Mouse (Mus musculus) Patski (cell line): Measurements from ENCODE around the gene Rfpl4. TPM values are rescaled to one million over a fixed set of nuclear protein-coding genes. Genes with fewer than 3 reads are reported as not detected.
"Not testable (repeated sequence)": the region's sequence is repeated elsewhere in the genome, so short reads cannot be mapped to it uniquely, and the experiment has no call there.

Experiments used
- ATAC-seq: fragments of 100-300 bp; one replicate; pipeline ENCODE4 v1.8.0; 2021
- CTCF ChIA-PET: fragments of 350-600 bp; sonication (Branson Sonifier 250); formaldehyde crosslinking; loops from one replicate; lab custom pipeline; 2022; ENCODE audit warnings: inconsistent platforms; lab: Charles Lee
- POLR2A ChIA-PET: fragments of 350-600 bp; sonication (Branson Sonifier 250); formaldehyde crosslinking; loops from one replicate; lab custom pipeline; 2022; ENCODE audit warnings: antibody characterized with exemption, inconsistent platforms; lab: Charles Lee
- DNase-seq: peaks from one replicate; pipeline ENCODE4 v3.0.0-alpha.2; 2011; ENCODE audit warnings: low read depth, low spot score
- H3K27me3 ChIP-seq: fragments of 371-371 bp; one replicate; pipeline ENCODE4 v1.5.1; 2021
- CTCF ChIP-seq: fragments of 100-300 bp; IDR thresholded peaks from one replicate; pipeline ENCODE4 v1.5.1; 2021
- in situ Hi-C: fragments of 300-500 bp; cut with MboI; formaldehyde crosslinking; loops from 3 replicates; pipeline ENCODE4 v1.11.1; 2018; ENCODE audit warnings: low pct_unique_long_range_greater_than_20kb, mixed read lengths
- polyA plus RNA-seq: library from polyadenylated mRNA; unstranded; gene quantifications from one replicate; pipeline ENCODE4 v1.2.3, GENCODE M21; 2021

The Rfpl4 gene
- polyA plus RNA-seq, 1 experiment from 2014 or later = not detected

DNA sequence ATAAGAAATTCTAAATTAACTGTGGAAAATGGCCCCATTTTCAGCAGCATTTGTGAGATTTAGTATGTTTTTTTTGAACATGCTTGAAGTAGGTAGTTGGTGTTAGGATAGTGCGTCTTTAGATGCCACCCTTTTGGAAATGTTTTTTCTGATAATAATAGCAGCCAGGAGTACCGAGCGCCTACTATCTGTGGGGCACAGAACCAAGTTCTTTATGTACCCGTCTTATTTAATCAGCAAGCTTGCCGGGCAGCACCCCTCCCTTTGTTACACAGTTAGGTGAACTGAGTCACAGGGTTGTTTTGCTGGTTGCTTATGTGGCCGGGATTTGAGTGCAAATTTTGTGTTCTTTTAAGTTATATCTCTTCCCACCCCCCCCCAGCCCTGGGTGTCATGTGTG is 35.5 kb downstream of the Rfpl4 start:
- CTCF ChIA-PET = no interaction called here
- in situ Hi-C loops = loop anchor here (25.0 kb wide), 1 partner anchor 919 kb away; the partner anchor contains the start of genes Cdc42ep5 and Leng9
- TF ChIP-seq CTCF = no peak
- no peaks in the 10 kb centered on the region for H3K27me3 ChIP-seq
- no peak for ATAC-seq
- POLR2A ChIA-PET = interaction anchor here (0.7 kb wide), 1 partner anchor 10 kb away, joined by 3 read pairs; no protein-coding TSS in a partner anchor
- no peak for DNase-seq

DNA sequence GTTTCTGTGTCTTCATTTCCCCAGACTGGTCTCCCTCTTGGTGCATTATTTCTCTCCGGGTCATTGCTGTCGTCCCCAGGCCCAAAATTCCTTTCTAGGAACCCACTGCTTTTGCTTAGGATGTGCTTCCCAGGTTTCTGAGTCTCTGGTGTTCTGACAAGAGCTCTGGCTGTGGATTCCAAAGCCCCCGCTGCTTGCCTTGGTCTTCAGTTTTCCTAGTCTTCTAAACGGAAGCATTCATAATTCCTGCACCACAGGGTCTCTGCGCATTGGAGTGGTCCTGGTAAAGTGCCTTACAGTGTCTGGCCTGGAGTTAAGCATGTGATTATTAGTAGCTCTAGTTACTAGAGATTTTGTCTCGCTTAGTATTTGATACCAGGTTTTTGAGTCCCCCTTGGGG is 35.9 kb downstream of the Rfpl4 start:
- TF ChIP-seq CTCF = no peak
- ChIA-PET CTCF (no interaction called here), POLR2A (interaction anchor here (0.7 kb wide), 1 partner anchor 10 kb away, joined by 3 read pairs; no protein-coding TSS in a partner anchor)
- DNase-seq = no peak
- ATAC-seq = no peak
- in situ Hi-C loops = loop anchor here (25.0 kb wide), 1 partner anchor 919 kb away; the partner anchor contains the start of genes Cdc42ep5 and Leng9
- no peaks in the 10 kb centered on the region for H3K27me3 ChIP-seq

DNA sequence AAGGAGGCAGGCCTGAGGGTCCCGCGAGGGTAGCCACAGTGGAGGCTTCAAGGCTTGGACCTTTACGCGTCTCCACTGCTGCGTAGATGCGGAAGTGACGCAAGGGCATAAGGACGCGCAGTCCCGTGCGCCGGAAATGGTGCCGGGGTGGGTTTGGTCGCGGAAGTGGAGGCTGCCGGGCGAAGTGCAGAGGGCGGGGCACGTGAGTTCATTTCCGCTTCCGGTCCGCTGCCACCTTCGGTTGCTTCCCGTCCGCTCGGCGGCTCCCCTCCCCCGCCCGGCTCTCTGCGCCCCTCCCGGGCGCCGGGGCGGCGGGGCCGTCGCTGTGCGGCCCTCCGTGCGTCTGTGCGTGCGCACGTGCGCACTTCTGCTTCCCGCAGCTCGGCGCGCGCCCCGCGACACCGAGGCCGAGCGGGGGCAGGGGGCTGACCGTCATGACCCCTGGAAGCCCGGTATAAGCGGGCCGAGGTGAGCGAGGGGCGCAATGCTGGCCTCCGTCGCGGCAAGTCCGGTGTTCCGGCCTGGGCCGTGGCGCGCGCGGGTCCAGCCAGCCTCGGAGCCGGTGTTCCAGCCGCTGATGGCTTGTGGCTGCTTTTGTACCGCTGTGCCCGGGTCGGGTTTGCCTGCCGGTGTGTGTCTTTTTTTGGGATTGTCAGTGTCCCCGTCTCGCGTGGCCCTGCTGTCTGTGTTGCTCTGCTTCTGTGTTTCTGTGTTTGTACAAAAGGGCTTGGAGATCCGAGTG is 36.6 kb downstream of the Rfpl4 start, which contains the start of gene Epn1:
Gene Epn1, plus strand, starts transcription at position 226 of the 742 bp plus-strand sequence.
- POLR2A ChIA-PET = no interaction called here

GRCm38 (mm10) chr7:5079365-5080009 is 37.3 kb downstream of the Rfpl4 start:
- in situ Hi-C loops = loop anchor here (25.0 kb wide), 1 partner anchor 917 kb away; the partner anchor contains the start of genes Cdc42ep5 and Leng9
- DNase-seq, POLR2A ChIA-PET, H3K27me3 ChIP-seq: not testable (repeated sequence)
- peak; percentile 0 for ATAC-seq
- CTCF ChIA-PET = interaction anchor here (1.3 kb wide), 1 partner anchor 10 kb away, joined by 3 read pairs; no protein-coding TSS in a partner anchor

More for the DNA sequence above, 36.6 kb downstream of the Rfpl4 start, which contains the start of gene Epn1:
- TF ChIP-seq CTCF = no peak
- DNase-seq (no peak), ATAC-seq (peak; percentile 97)
- CTCF ChIA-PET = no interaction called here
- in situ Hi-C loops = loop anchor here (25.0 kb wide), 1 partner anchor 918 kb away; the partner anchor contains the start of genes Cdc42ep5 and Leng9
- no peaks in the 10 kb centered on the region for H3K27me3 ChIP-seq

DNA sequence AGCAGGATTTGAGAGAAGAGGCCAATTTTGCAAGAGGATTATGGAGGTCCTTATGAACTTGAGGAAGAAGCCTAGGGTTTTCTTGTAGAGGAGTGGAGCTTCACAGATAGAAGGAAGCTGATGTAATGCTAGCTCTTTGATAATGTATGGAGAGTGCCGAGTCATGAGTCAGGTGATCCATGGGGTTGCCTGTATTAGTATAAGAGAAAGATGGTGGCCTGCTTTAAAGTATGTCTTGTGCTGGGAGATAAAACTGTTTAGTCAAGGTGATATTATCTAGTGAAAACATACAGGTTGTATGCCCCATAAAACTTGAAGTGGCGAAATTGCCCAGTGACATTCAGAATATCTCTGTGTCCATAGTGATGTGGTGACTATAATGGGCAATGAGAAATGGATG is 39.8 kb downstream of the Rfpl4 start:
- no peak for TF ChIP-seq CTCF
- ChIA-PET CTCF (interaction anchor here (0.6 kb wide), 1 partner anchor 10 kb away, joined by 3 read pairs; no protein-coding TSS in a partner anchor), POLR2A (interaction anchor here (0.7 to 1.6 kb wide), 2 partner anchors 15 to 210 kb away, joined by 3 to 7 read pairs; partner anchors contain the start of gene U2af2)
- DNase-seq (no peak), ATAC-seq (no peak)
- no peaks in the 10 kb centered on the region for H3K27me3 ChIP-seq
- in situ Hi-C loops = loop anchor here (25.0 kb wide), 1 partner anchor 915 kb away; the partner anchor contains the start of genes Cdc42ep5 and Leng9

GRCm38 (mm10) chr7:5074984-5075383 is 41.8 kb downstream of the Rfpl4 start:
- in situ Hi-C loops = loop anchor here (25.0 kb wide), 2 partner anchors 913 to 1087 kb away; partner anchors contain the start of genes Cdc42ep5, Leng9, Zfp444 and Zfp787
- POLR2A ChIA-PET = no interaction called here
- CTCF ChIA-PET = no interaction called here

DNA sequence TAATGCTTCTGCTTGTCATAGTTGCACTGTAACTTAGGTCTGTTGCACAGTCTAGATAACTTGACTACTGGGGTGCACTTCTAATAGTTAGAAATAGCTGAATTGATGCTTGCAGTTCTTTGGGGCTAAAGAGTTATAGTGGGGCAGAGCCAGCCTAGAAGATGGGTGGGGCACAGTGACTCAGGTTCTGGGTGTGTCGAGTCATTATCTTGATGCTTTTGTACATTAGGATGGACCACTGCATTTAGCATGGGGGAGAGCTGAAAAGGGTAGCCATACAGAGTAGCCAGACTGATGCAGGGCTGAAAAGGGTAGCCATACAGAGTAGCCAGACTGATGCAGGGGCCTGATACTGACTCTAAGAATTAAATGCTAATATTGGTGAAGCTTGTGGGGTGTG is 43.2 kb downstream of the Rfpl4 start:
- TF ChIP-seq CTCF = no peak
- DNase-seq (no peak), ATAC-seq (no peak)
- in situ Hi-C loops = loop anchor here (25.0 kb wide), 1 partner anchor 1089 kb away; the partner anchor contains the start of genes Zfp444 and Zfp787
- ChIA-PET POLR2A (no interaction called here), CTCF (no interaction called here)
- H3K27me3 ChIP-seq = no peaks in the 10 kb centered on the region

More at GRCm38 (mm10) chr7:5074984-5075383, 41.8 kb downstream of the Rfpl4 start:
- ATAC-seq = no peak
- TF ChIP-seq CTCF = no peak
- no peak for DNase-seq
- no peaks in the 10 kb centered on the region for H3K27me3 ChIP-seq

GRCm38 (mm10) chr7:5064886-5065285 is 51.9 kb downstream of the Rfpl4 start:
- in situ Hi-C loops = loop anchor here (5.0 to 25.0 kb wide), 3 partner anchors 48 to 1097 kb away; partner anchors contain the start of genes Gm44973, Ube2s, Zfp444 and Zfp787
- CTCF ChIA-PET = interaction anchor here (0.5 kb wide), 1 partner anchor 22 kb away, joined by 4 read pairs; no protein-coding TSS in a partner anchor
- DNase-seq (no peak), ATAC-seq (no peak)
- POLR2A ChIA-PET = interaction anchor here (0.7 kb wide), 1 partner anchor 8 kb away, joined by 3 read pairs; no protein-coding TSS in a partner anchor
- no peak for TF ChIP-seq CTCF
- no peaks in the 10 kb centered on the region for H3K27me3 ChIP-seq

- in situ Hi-C loops = loop anchor here (5.0 to 25.0 kb wide), 3 partner anchors 45 to 1100 kb away; partner anchors contain the start of genes Gm44973, Ube2s, Zfp444 and Zfp787
- TF ChIP-seq CTCF = no peak
- POLR2A ChIA-PET = interaction anchor here (0.8 to 1.3 kb wide), 4 partner anchors 10 to 43 kb away, joined by 3 to 7 read pairs (median 4); partner anchors contain the start of genes Ccdc106 and Zfp865
- DNase-seq (no peak), ATAC-seq (peak; percentile 19)
- H3K27me3 ChIP-seq = no peaks in the 10 kb centered on the region
- CTCF ChIA-PET = interaction anchor here (0.8 kb wide), 1 partner anchor 10 kb away, joined by 3 read pairs; no protein-coding TSS in a partner anchor
These were observed 54.3 kb downstream of the Rfpl4 start for GRCm38 (mm10) chr7:5062360-5063001.
